Mouse (Mus musculus) embryonic facial prominence, embryonic 11.5 days (tissue): Measurements from ENCODE around the gene Zmynd8. TPM values are rescaled to one million over a fixed set of nuclear protein-coding genes. Genes with fewer than 3 reads are reported as not detected.

ENCODE experiments used
- ATAC-seq: fragments of 200-750 bp; cut with Nextera tagmentation; replicated peaks from 2 replicates; pipeline ENCODE4 v1.8.0; 2017; ENCODE audit warnings: low read depth; ENCODE audit not compliant: insufficient number of reproducible peaks, low FRiP score, low TSS enrichment
- DNase-seq: peaks from one replicate; pipeline ENCODE4 v3.0.0-alpha.2; 2015; ENCODE audit warnings: low spot score
- H3K27ac ChIP-seq: fragments of 300-500 bp; sonication (generic); replicated peaks from 2 replicates; pipeline ENCODE4 v1.5.1; 2014; ENCODE audit warnings: mild to moderate bottlenecking, low read depth, low read length, control low read depth
- H3K27me3 ChIP-seq: fragments of 300-500 bp; sonication (generic); 2 replicates; pipeline ENCODE4 v1.6.1; 2014; ENCODE audit warnings: mild to moderate bottlenecking, low read length, moderate library complexity, mixed read lengths; ENCODE audit not compliant: control insufficient read depth, insufficient read depth
- H3K36me3 ChIP-seq: fragments of 300-500 bp; sonication (generic); replicated peaks from 2 replicates; pipeline ENCODE4 v1.6.1; 2014; ENCODE audit warnings: low read depth, mild to moderate bottlenecking, low read length, moderate library complexity, mixed read lengths; ENCODE audit not compliant: control insufficient read depth, insufficient read depth
- H3K4me1 ChIP-seq: fragments of 300-500 bp; sonication (generic); 2 replicates; pipeline ENCODE4 v1.6.1; 2014; ENCODE audit warnings: low read length, mixed read lengths; ENCODE audit not compliant: control insufficient read depth, insufficient read depth
- H3K4me2 ChIP-seq: fragments of 300-500 bp; sonication (generic); 2 replicates; pipeline ENCODE4 v1.6.1; 2014; ENCODE audit warnings: low read depth, mild to moderate bottlenecking, control low read depth, low read length, moderate library complexity
- H3K4me3 ChIP-seq: fragments of 300-500 bp; sonication (generic); 2 replicates; pipeline ENCODE4 v1.5.1; 2014; ENCODE audit warnings: low read depth, low read length, control low read depth
- H3K9ac ChIP-seq: fragments of 300-500 bp; sonication (generic); replicated peaks from 2 replicates; pipeline ENCODE4 v1.6.1; 2014; ENCODE audit warnings: mild to moderate bottlenecking, control low read depth, low read length
- H3K9me3 ChIP-seq: fragments of 300-500 bp; sonication (generic); replicated peaks from 2 replicates; pipeline ENCODE4 v1.6.1; 2016; ENCODE audit warnings: mild to moderate bottlenecking, low read length, inconsistent platforms, mixed read lengths; ENCODE audit not compliant: control insufficient read depth
- WGBS: fragments of 180-500 bp; shearing (Covaris S2); extraction: QIAGEN DNeasy Blood & Tissue Kit; methylation state at CpG from one replicate; pipeline ENCODE4 v1.1.7; 2014; 5-methylcytosine and 5-hydroxymethylcytosine counted together
- polyA plus RNA-seq: library from polyadenylated mRNA; unstranded; fragments of >200 nt; fragmentation: Nextera tagmentation; extraction: Ambion mirVana; gene quantifications from 2 replicates; pipeline ENCODE4 v1.2.1, GENCODE M21; 2014

The Zmynd8 gene
- polyA plus RNA-seq, 1 experiment from 2014 or later = 36.8 TPM

DNA sequence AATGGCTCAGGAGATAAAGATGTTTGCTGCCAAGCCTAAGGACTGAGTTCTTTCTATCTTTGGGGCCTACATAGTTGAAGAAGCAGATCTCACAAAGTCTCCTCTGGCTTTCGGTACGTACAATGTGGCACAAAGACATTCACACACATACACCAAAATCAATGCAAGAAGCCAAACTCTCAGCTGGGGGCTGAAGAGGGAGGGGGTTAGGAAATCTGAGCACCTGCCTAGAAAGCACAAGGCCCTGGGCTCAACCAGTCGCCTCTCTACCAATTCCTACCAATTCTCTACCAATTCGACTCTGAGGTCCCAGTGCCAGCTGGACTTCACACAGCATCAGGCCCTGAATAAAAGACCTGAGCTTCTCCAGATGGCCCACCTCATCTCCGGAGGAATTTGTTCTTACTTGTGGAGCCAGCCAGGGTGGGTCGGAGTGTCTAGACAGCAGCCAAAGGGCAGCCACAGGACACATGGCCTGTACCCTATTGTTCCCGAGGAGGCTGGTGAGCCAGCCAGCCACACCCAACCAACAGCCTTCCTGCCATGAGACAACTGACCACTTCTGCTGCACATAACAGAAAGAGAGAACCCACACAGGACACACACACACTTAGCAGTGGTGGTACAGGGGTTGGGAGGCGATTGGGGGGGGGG, 30.2 kb downstream of the Zmynd8 start:
- H3K4me3 ChIP-seq = no peak overlapping the region
- H3K36me3 ChIP-seq = peaks cover 3% of the 10 kb centered on the region
- 66% methylated on average over 8 of the region's 8 CpGs for WGBS
- H3K9ac ChIP-seq = no peak overlapping the region
- DNase-seq = peak; percentile 21
- ATAC-seq = 0 out of 2 replicates have a peak, but pooled peaks have one; percentile 10
- no peaks in the 10 kb centered on the region for H3K9me3 ChIP-seq
- no peaks in the 10 kb centered on the region for H3K27me3 ChIP-seq
- H3K4me2 ChIP-seq = no peak overlapping the region
- no peak overlapping the region; the same call in 1 of the 2 replicates for H3K27ac ChIP-seq
- H3K4me1 ChIP-seq = peaks cover 2% of the 10 kb centered on the region

- no peak for ATAC-seq
Measured at GRCm38 (mm10) chr2:165867549-165867948, 31.3 kb downstream of the Zmynd8 start.

GRCm38 (mm10) chr2:165866951-165867387, 31.8 kb downstream of the Zmynd8 start:
- H3K9ac ChIP-seq = peak overlapping the region; percentile 37
- ATAC-seq (no peak), DNase-seq (peak; percentile 33)

More at GRCm38 (mm10) chr2:165867549-165867948, 31.3 kb downstream of the Zmynd8 start:
- no peak for DNase-seq
- Histone ChIP-seq H3K4me3 (no peak overlapping the region), H3K9me3 (no peaks in the 10 kb centered on the region), H3K9ac (no peak overlapping the region), H3K36me3 (no peaks in the 10 kb centered on the region; the same call in none of the 2 replicates), H3K4me2 (no peak overlapping the region), H3K27me3 (no peaks in the 10 kb centered on the region), H3K27ac (no peak overlapping the region; the same call in 1 of the 2 replicates), H3K4me1 (peaks cover 2% of the 10 kb centered on the region)
- WGBS = 83% methylated on average over 9 of the region's 9 CpGs

GRCm38 (mm10) chr2:165866412-165866811, 32.4 kb downstream of the Zmynd8 start:
- Histone ChIP-seq H3K9me3 (no peaks in the 10 kb centered on the region), H3K27ac (peak overlapping the region; percentile 56; the same call in 1 of the 2 replicates), H3K9ac (no peak overlapping the region), H3K4me3 (no peak overlapping the region), H3K27me3 (no peaks in the 10 kb centered on the region), H3K4me1 (peaks cover 6% of the 10 kb centered on the region), H3K36me3 (no peaks in the 10 kb centered on the region; the same call in none of the 2 replicates), H3K4me2 (no peak overlapping the region)
- ATAC-seq (no peak), DNase-seq (no peak)
- 56% methylated on average over 8 of the region's 8 CpGs for WGBS

More at GRCm38 (mm10) chr2:165866951-165867387, 31.8 kb downstream of the Zmynd8 start:
- Histone ChIP-seq H3K4me3 (no peak overlapping the region), H3K36me3 (no peaks in the 10 kb centered on the region; the same call in none of the 2 replicates), H3K4me1 (peaks cover 3% of the 10 kb centered on the region), H3K27me3 (no peaks in the 10 kb centered on the region), H3K9me3 (no peaks in the 10 kb centered on the region), H3K4me2 (no peak overlapping the region), H3K27ac (peak overlapping the region; percentile 56; the same call in 1 of the 2 replicates)
- 53% methylated on average over 12 of the region's 12 CpGs for WGBS

- H3K36me3 ChIP-seq = no peaks in the 10 kb centered on the region; the same call in none of the 2 replicates
- H3K9ac ChIP-seq = no peak overlapping the region
- H3K4me1 ChIP-seq = peaks cover 6% of the 10 kb centered on the region
Measured at GRCm38 (mm10) chr2:165864769-165865168, 34.0 kb downstream of the Zmynd8 start.

DNA sequence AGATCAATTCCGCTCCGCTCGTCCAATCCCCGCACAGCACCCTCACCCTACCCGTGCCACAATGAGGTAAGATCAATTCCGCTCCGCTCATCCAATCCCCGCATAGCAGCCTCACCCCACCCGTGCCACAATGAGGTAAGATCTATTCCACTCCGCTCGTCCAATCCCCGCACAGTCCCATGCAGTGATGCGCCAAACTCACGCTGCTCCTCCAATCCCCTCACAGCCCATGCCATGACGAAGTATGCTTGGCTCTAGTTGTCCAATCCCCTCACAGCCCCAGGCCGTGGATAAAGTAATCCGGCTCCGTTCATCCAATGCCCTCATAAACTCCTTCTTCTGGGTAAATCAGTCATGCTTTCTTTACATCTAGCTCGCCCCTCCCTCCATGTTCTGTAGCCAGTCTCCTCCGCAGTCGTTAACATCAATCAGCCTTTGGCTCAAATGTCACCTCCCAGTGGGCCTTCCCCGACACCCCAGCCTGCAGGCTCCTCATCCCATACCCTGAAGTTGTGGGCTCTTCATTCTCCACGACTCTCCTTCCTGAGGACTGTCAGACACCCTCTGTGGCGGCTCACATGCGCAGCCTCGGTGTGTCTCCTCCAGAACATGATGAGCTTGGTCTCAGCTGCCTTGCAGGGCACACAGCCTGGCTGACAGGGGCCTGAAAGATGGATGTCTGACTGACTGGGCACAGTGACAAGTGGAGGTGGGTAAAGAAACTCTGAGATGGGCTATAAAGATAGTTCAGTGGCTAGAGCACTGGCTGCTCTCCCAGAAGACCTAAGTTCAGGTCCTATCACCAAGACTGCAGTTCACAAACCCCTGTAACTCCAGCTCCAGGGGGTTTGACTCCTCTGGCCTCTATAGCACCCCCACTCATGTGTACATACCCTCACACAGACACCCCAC, 36.9 kb downstream of the Zmynd8 start:
- no peak overlapping the region for H3K4me2 ChIP-seq
- ATAC-seq (peak; percentile 50; the same call in 1 of the 2 replicates), DNase-seq (no peak)
- H3K27ac ChIP-seq = no peak overlapping the region
- H3K4me3 ChIP-seq = no peak overlapping the region
- whole genome bisulfite sequencing = 79% methylated on average over 26 of the region's 26 CpGs
- H3K36me3 ChIP-seq = no peaks in the 10 kb centered on the region; the same call in none of the 2 replicates
- H3K4me1 ChIP-seq = peaks cover 26% of the 10 kb centered on the region
- H3K27me3 ChIP-seq = no peaks in the 10 kb centered on the region
- H3K9me3 ChIP-seq = no peaks in the 10 kb centered on the region
- no peak overlapping the region for H3K9ac ChIP-seq

More at GRCm38 (mm10) chr2:165864769-165865168, 34.0 kb downstream of the Zmynd8 start:
- no peak for DNase-seq
- H3K4me2 ChIP-seq = no peak overlapping the region
- no peak for ATAC-seq
- H3K4me3 ChIP-seq = no peak overlapping the region
- H3K27ac ChIP-seq = no peak overlapping the region
- no peaks in the 10 kb centered on the region for H3K27me3 ChIP-seq
- WGBS = 74% methylated on average over 3 of the region's 3 CpGs
- no peaks in the 10 kb centered on the region for H3K9me3 ChIP-seq

DNA sequence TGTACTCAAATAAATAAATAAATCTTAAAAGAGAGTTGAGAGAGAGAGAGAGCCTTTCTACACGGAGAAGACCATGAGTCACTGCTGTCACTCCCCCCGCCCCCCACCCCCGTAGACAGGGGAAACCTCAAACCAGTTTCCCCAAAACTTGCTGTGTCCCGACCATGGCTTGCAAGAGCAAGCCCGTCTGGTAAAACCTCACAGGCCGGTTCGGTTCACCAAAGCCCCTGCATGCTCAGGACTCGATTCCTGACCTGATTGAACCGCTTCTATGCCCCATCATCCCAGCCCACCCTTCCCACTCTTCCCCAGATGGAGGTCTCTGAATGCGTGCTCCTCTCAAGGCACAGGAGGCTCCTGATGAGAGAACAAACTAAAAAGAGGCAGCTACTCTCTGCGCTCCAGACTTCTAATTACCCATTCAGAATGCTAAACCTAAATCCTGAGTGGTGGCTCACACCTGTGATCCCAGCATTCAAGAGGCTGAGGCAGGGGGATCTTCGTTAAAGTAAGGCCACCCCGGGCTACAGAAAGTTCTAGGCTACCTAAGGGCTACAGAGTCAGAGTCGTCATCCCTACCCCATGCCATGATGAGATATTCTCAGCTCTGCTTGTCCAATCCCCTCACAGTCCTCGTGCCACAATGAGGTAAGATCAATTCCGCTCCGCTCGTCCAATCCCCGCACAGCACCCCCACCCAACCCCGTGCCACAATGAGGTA, 37.7 kb downstream of the Zmynd8 start:
- Histone ChIP-seq H3K9me3 (no peaks in the 10 kb centered on the region), H3K36me3 (no peaks in the 10 kb centered on the region; the same call in none of the 2 replicates), H3K4me3 (no peak overlapping the region), H3K4me2 (no peak overlapping the region), H3K27ac (no peak overlapping the region), H3K4me1 (peaks cover 28% of the 10 kb centered on the region), H3K27me3 (no peaks in the 10 kb centered on the region), H3K9ac (no peak overlapping the region)
- DNase-seq = no peak
- ATAC-seq = no peak
- 92% methylated on average over 20 of the region's 20 CpGs for WGBS
